Mouse (Mus musculus): ENCODE measurements at regions not wholly inside any gene's neighbourhood (a gene's known extent, or its start where the extent isn't known, plus 50 kb on each side); places are given as distances from the start of the nearest gene placed in this dataset.

GRCm38 (mm10) chr15:67673276-67673675 lies 1172.6 kb upstream of the Lrrc6 start:
- no peak for TF ChIP-seq E2F4 (IDR thresholded peaks at IDR 0.05; ENCODE audit: insufficient replicate concordance, low read depth, low read length)
- no peak for TF ChIP-seq USF2 (conservative IDR thresholded peaks at IDR 0.05; ENCODE audit: low read depth, low read length)
- no peak for TF ChIP-seq RAD21 (IDR thresholded peaks at IDR 0.05; ENCODE audit: low read depth, low read length)
- no peak for TF ChIP-seq ZC3H11A (IDR thresholded peaks at IDR 0.05; ENCODE audit: low read depth, low read length)
- TF ChIP-seq RCOR1 (conservative IDR thresholded peaks at IDR 0.05; ENCODE audit: low read depth, low read length) = no peak
- no peak for TF ChIP-seq PAX5 (IDR thresholded peaks at IDR 0.05; ENCODE audit: low read length)
- TF ChIP-seq MAZ (IDR thresholded peaks at IDR 0.05; ENCODE audit: low read depth, low read length) = no peak
- TF ChIP-seq CTCF (conservative IDR thresholded peaks at IDR 0.05 in 1 of 2, IDR thresholded peaks at IDR 0.05 in 1 of 2; ENCODE audit: low read depth in 2 of 2, low read length in 2 of 2) = no peak
- TF ChIP-seq ETS1 (conservative IDR thresholded peaks at IDR 0.05; ENCODE audit: low read depth, low read length) = no peak
- TF ChIP-seq NELFE (IDR thresholded peaks at IDR 0.05; ENCODE audit: low read depth, low read length) = no peak
- in situ Hi-C loops (cut with MboI; ENCODE audit: low pct_ligation_motif_present, low pct_unique_long_range_greater_than_20kb, low sequenced_read_pairs) (no loop called here), dilution Hi-C loops (cut with MboI; ENCODE audit: extremely low pct_ligation_motif_present, extremely low pct_unique_long_range_greater_than_20kb, low sequenced_read_pairs) (no loop called here)
- no peaks in the 10 kb centered on the region for H3K79me2 ChIP-seq (replicated peaks; ENCODE audit: control insufficient read depth, extremely low read depth, insufficient read depth, poor library complexity, severe bottlenecking)
- H3K27me3 ChIP-seq (replicated peaks) = no peaks in the 10 kb centered on the region
- H3K36me3 ChIP-seq (replicated peaks in 1 of 2; ENCODE audit: control insufficient read depth in 1 of 2, insufficient read depth in 1 of 2, low read length in 1 of 2) = no peaks in the 10 kb centered on the region
- H3K27ac ChIP-seq (ENCODE audit: insufficient read depth, low read depth) = no peak overlapping the region
- no peak overlapping the region for H3K9ac ChIP-seq (ENCODE audit: insufficient read depth, low read depth)
- H3K9me3 ChIP-seq (replicated peaks; ENCODE audit: low read length) = no peaks in the 10 kb centered on the region
- peaks cover 0 to 6% of the 10 kb centered on the region in 2 experiments; a peak in 1 of 4 replicates for H3K4me1 ChIP-seq (ENCODE audit: control insufficient read depth in 1 of 2, insufficient read depth in 2 of 2)
- no peak overlapping the region for H3K4me3 ChIP-seq (replicated peaks in 1 of 3; ENCODE audit: low read depth in 2 of 3, low read length in 2 of 3, poor library complexity in 1 of 3)
- H3K4me2 ChIP-seq (ENCODE audit: insufficient read depth, low read depth, poor library complexity, severe bottlenecking) = no peak overlapping the region
- DNase-seq (ENCODE audit: extremely low read depth) = no peak

DNA sequence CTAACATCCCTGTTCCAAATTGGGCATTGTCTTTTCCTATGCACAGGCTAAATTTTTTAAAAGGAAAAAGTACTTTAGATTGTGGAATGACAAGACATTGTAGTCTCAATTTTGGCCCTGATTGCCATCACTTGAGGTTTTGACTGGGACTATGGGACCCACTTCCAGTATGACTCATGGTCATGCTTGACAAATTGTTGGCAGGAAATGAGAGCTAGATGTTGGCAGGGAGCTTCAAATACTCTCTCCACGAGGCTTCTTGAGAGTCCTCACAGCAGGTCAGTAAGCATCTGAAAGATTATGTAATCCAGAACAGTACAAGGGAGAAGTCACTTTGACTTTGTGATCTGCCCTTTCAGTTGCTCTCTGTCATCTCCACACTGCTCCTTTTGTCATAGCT lies 1135.4 kb upstream of the Lrrc6 start:
- no peak overlapping the region for H3K4me2 ChIP-seq (ENCODE audit: insufficient read depth, low read depth, poor library complexity, severe bottlenecking)
- H3K9ac ChIP-seq (ENCODE audit: insufficient read depth, low read depth) = no peak overlapping the region
- H3K79me2 ChIP-seq (replicated peaks; ENCODE audit: control insufficient read depth, extremely low read depth, insufficient read depth, poor library complexity, severe bottlenecking) = no peaks in the 10 kb centered on the region
- peak; percentile 54 for DNase-seq (ENCODE audit: extremely low read depth)
- dilution Hi-C loops (cut with MboI; ENCODE audit: extremely low pct_ligation_motif_present, extremely low pct_unique_long_range_greater_than_20kb, low sequenced_read_pairs) = no loop called here
- in situ Hi-C loops (cut with MboI; ENCODE audit: low pct_ligation_motif_present, low pct_unique_long_range_greater_than_20kb, low sequenced_read_pairs) = no loop called here
- H3K27ac ChIP-seq (ENCODE audit: insufficient read depth, low read depth) = no peak overlapping the region
- H3K4me3 ChIP-seq (replicated peaks in 1 of 3; ENCODE audit: low read depth in 2 of 3, low read length in 2 of 3, poor library complexity in 1 of 3) = no peak overlapping the region
- H3K9me3 ChIP-seq (replicated peaks; ENCODE audit: low read length) = no peaks in the 10 kb centered on the region
- no peaks in the 10 kb centered on the region for H3K36me3 ChIP-seq (replicated peaks in 1 of 2; ENCODE audit: control insufficient read depth in 1 of 2, insufficient read depth in 1 of 2, low read length in 1 of 2)
- no peaks in the 10 kb centered on the region for H3K27me3 ChIP-seq (replicated peaks)
- H3K4me1 ChIP-seq (ENCODE audit: control insufficient read depth in 1 of 2, insufficient read depth in 2 of 2) = peaks cover 0 to 9% of the 10 kb centered on the region in 2 experiments; a peak in 2 of 4 replicates
- TF ChIP-seq NELFE (IDR thresholded peaks at IDR 0.05; ENCODE audit: low read depth, low read length) (no peak), JUN (IDR thresholded peaks at IDR 0.05; ENCODE audit: insufficient read depth, low read depth, low read length) (peak; percentile 71), ELF1 (IDR thresholded peaks at IDR 0.05; ENCODE audit: low read depth, low read length) (no peak), MXI1 (IDR thresholded peaks at IDR 0.05; ENCODE audit: low read depth, low read length) (no peak), ZC3H11A (IDR thresholded peaks at IDR 0.05; ENCODE audit: low read depth, low read length) (no peak), MYC (IDR thresholded peaks at IDR 0.05; ENCODE audit: low read depth, low read length) (0 out of 2 replicates have a peak, but pooled peaks have one; percentile 61), PAX5 (IDR thresholded peaks at IDR 0.05; ENCODE audit: low read length) (no peak), SIN3A (IDR thresholded peaks at IDR 0.05; ENCODE audit: low read length) (no peak), ZMIZ1 (IDR thresholded peaks at IDR 0.05; ENCODE audit: low read depth, low read length) (no peak), E2F4 (IDR thresholded peaks at IDR 0.05; ENCODE audit: insufficient replicate concordance, low read depth, low read length) (no peak), UBTF (IDR thresholded peaks at IDR 0.05; ENCODE audit: low read depth, low read length) (no peak), ZKSCAN1 (IDR thresholded peaks at IDR 0.05; ENCODE audit: borderline replicate concordance, low read depth, low read length) (no peak), KAT2A (IDR thresholded peaks at IDR 0.05; ENCODE audit: insufficient replicate concordance, low read length) (no peak), CTCF (conservative IDR thresholded peaks at IDR 0.05 in 1 of 2, IDR thresholded peaks at IDR 0.05 in 1 of 2; ENCODE audit: low read depth in 2 of 2, low read length in 2 of 2) (no peak), RAD21 (IDR thresholded peaks at IDR 0.05; ENCODE audit: low read depth, low read length) (no peak), IRF4 (IDR thresholded peaks at IDR 0.05; ENCODE audit: low read depth, low read length) (peak; percentile 83), USF2 (conservative IDR thresholded peaks at IDR 0.05; ENCODE audit: low read depth, low read length) (no peak), POLR2A (IDR thresholded peaks at IDR 0.05; ENCODE audit: low read depth, low read length) (no peak), MEF2A (IDR thresholded peaks at IDR 0.05; ENCODE audit: borderline replicate concordance, low read depth, low read length) (no peak), RCOR1 (conservative IDR thresholded peaks at IDR 0.05; ENCODE audit: low read depth, low read length) (no peak), CHD1 (IDR thresholded peaks at IDR 0.05; ENCODE audit: low read depth, low read length) (no peak), BHLHE40 (IDR thresholded peaks at IDR 0.05; ENCODE audit: low read depth, low read length) (peak; percentile 27; the same call in 1 of the 2 replicates), USF1 (IDR thresholded peaks at IDR 0.05; ENCODE audit: low read depth, low read length) (no peak), MAZ (IDR thresholded peaks at IDR 0.05; ENCODE audit: low read depth, low read length) (no peak), MAX (IDR thresholded peaks at IDR 0.05; ENCODE audit: low read length) (peak; percentile 93), CHD2 (IDR thresholded peaks at IDR 0.05; ENCODE audit: low read length) (peak; percentile 22; the same call in 1 of the 2 replicates), HCFC1 (IDR thresholded peaks at IDR 0.05; ENCODE audit: low read depth, low read length) (no peak), MAFK (IDR thresholded peaks at IDR 0.05; ENCODE audit: insufficient replicate concordance, low read length) (0 out of 2 replicates have a peak, but pooled peaks have one; percentile 38), NRF1 (IDR thresholded peaks at IDR 0.05; ENCODE audit: low read depth, low read length) (no peak), EP300 (IDR thresholded peaks at IDR 0.05; ENCODE audit: low read length) (peak; percentile 84), SMC3 (IDR thresholded peaks at IDR 0.05; ENCODE audit: low read depth, low read length) (no peak)

Measured in CH12.LX (cell line).